Mouse (Mus musculus): ENCODE data around the gene Lats2. TPM values are rescaled to one million over a fixed set of nuclear protein-coding genes. Genes with fewer than 3 reads are reported as not detected.

The Lats2 gene
- polyA plus RNA-seq, 1 experiment from 2014 or later = 18.6 TPM

DNA sequence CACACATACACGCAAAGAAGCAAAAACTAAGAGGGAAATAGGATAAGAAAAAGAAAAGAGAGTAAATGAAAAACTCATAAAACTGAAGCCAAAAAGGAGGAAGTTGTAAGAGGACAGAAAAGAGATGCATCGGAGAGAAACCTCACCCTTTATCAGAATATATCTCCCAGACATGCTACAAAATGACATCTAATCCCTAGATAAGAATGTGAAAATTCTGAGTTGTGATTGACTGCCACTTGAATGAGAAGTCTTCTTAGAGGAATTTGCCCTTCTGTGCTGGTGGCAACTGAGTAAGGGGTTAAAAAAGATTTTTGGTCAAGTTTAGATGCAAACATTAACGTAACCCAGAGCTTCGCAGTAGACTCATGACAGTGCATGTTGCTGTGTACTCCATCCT, 112.0 kb downstream of the Lats2 start:
- 90% methylated on average over 4 of the region's 4 CpGs for WGBS
- H3K36me3 ChIP-seq (replicated peaks) = peaks cover 18% of the 10 kb centered on the region
- no peaks in the 10 kb centered on the region for H3K4me1 ChIP-seq
- H3K27me3 ChIP-seq (replicated peaks; ENCODE audit: low read depth, poor library complexity, severe bottlenecking) = no peaks in the 10 kb centered on the region
- H3K27ac ChIP-seq (replicated peaks) = no peak overlapping the region
- H3K9me3 ChIP-seq = no peaks in the 10 kb centered on the region
- no peak overlapping the region for H3K4me3 ChIP-seq
- DNase-seq (ENCODE audit: low spot score) = no peak

Small RNA genes within 50 kb of the gene (microRNA-seq; reads per million reads assigned to microRNA genes)
- gene Mir3077 = not detected

Other genes with a start within 250 kb of the Lats2 start
- gene Il17d, start 233.6 kb downstream of the Lats2 start, polyA plus RNA-seq (2016; fragmentation: Nextera tagmentation; extraction: Ambion mirVana) = 0.77 and 0.91 TPM in 2 replicates
- gene Eef1akmt1, start 186.8 kb downstream of the Lats2 start, polyA plus RNA-seq (2016; fragmentation: Nextera tagmentation; extraction: Ambion mirVana) = 107 and 112 TPM in 2 replicates
- 30.0 and 32.9 TPM in 2 replicates for gene Xpo4, start 93.0 kb downstream of the Lats2 start, polyA plus RNA-seq (2016; fragmentation: Nextera tagmentation; extraction: Ambion mirVana)
- not detected in 2 replicates for gene Gm49361, start 12.3 kb downstream of the Lats2 start, polyA plus RNA-seq (2016; fragmentation: Nextera tagmentation; extraction: Ambion mirVana)
- gene Sap18, start 39.8 kb upstream of the Lats2 start, polyA plus RNA-seq (2016; fragmentation: Nextera tagmentation; extraction: Ambion mirVana) = 30.9 and 41.2 TPM in 2 replicates
- gene Ska3, start 67.8 kb upstream of the Lats2 start, polyA plus RNA-seq (2016; fragmentation: Nextera tagmentation; extraction: Ambion mirVana) = 58.9 and 62.5 TPM in 2 replicates
- 140 and 149 TPM in 2 replicates for gene Mrpl57, start 67.8 kb upstream of the Lats2 start, polyA plus RNA-seq (2016; fragmentation: Nextera tagmentation; extraction: Ambion mirVana)
- gene Zdhhc20, start 131.9 kb upstream of the Lats2 start, polyA plus RNA-seq (2016; fragmentation: Nextera tagmentation; extraction: Ambion mirVana) = 52.6 and 59.1 TPM in 2 replicates
- 63.0 and 63.1 TPM in 2 replicates for gene Micu2, start 240.9 kb upstream of the Lats2 start, polyA plus RNA-seq (2016; fragmentation: Nextera tagmentation; extraction: Ambion mirVana)